Comparison of ENCODE assay signal across 30 mouse cellular contexts in genomic region chr13:115376180-115376880, GRCm38 (mm10).
DNase-seq lines count a peak whose midpoint lies in the region; ATAC-seq and TF ChIP-seq lines count a peak whose summit lies in the region.
"Had no signal": no experiment of that assay in that cellular context is flagged by ENCODE, and none has a peak within 500 bp of the region (broad histone marks: within the 10 kb centered on the region; RNA-seq: fewer than 3 reads in every experiment).

No protein-coding gene starts in this region.

- WGBS in limb, embryonic 11.5 days = 66% methylated on average over 16 of the region's 16 CpGs
- WGBS in limb, embryonic 10.5 days = 80% methylated on average over 16 of the region's 16 CpGs
- 57% methylated on average over 16 of the region's 16 CpGs for WGBS in limb, embryonic 14.5 days

- H3K27me3 ChIP-seq in limb, embryonic 11.5 days (ENCODE audit: control insufficient read depth, insufficient read depth, low read length) = no peaks in the 10 kb centered on the region
- H3K27me3 ChIP-seq in limb, embryonic 10.5 days (ENCODE audit: low read depth, poor library complexity, severe bottlenecking) = no peaks in the 10 kb centered on the region
- H3K27me3 ChIP-seq in limb, embryonic 14.5 days (ENCODE audit: control insufficient read depth, insufficient read depth, low read length) = no peaks in the 10 kb centered on the region
- H3K27me3 ChIP-seq: forebrain, embryonic 15.5 days; heart, embryonic 15.5 days; hindbrain, embryonic 12.5 days; liver, embryonic 15.5 days; lung, embryonic 15.5 days; midbrain, embryonic 13.5 days; neural tube, embryonic 12.5 days had no signal

- TF ChIP-seq POLR2A in brain, embryonic 14.5 days (IDR thresholded peaks at IDR 0.05; ENCODE audit: borderline replicate concordance, extremely low read depth, insufficient read depth, insufficient read length, poor library complexity, severe bottlenecking) = no peak
- TF ChIP-seq POLR2A in limb, embryonic 14.5 days (IDR thresholded peaks at IDR 0.05; ENCODE audit: borderline replicate concordance, extremely low read depth, insufficient read depth, insufficient read length) = no peak

- H3K27ac ChIP-seq in limb, embryonic 11.5 days (replicated peaks; ENCODE audit: low read depth, low read length) = no peak overlapping the region
- no peak overlapping the region for H3K27ac ChIP-seq in limb, embryonic 10.5 days
- no peak overlapping the region for H3K27ac ChIP-seq in limb, embryonic 14.5 days (replicated peaks; ENCODE audit: low read depth, low read length)
- H3K27ac ChIP-seq: forebrain, embryonic 10.5 days; forebrain, embryonic 15.5 days; heart, embryonic 10.5 days; heart, embryonic 15.5 days; hindbrain, embryonic 12.5 days; liver, embryonic 15.5 days; lung, embryonic 15.5 days; midbrain, embryonic 13.5 days; neural tube, embryonic 12.5 days had no signal

- no peak overlapping the region for H3K4me3 ChIP-seq in limb, embryonic 11.5 days (ENCODE audit: low read depth, low read length)
- H3K4me3 ChIP-seq in limb, embryonic 10.5 days = no peak overlapping the region
- H3K4me3 ChIP-seq in limb, embryonic 14.5 days (replicated peaks; ENCODE audit: low read length) = no peak overlapping the region
- H3K4me3 ChIP-seq: forebrain, embryonic 10.5 days; forebrain, embryonic 15.5 days; heart, embryonic 10.5 days; heart, embryonic 15.5 days; hindbrain, embryonic 12.5 days; liver, embryonic 15.5 days; lung, embryonic 15.5 days; midbrain, embryonic 13.5 days; neural tube, embryonic 12.5 days had no signal

- no peak overlapping the region for H3K9ac ChIP-seq in limb, embryonic 11.5 days (ENCODE audit: low read length)
- H3K9ac ChIP-seq in limb, embryonic 14.5 days (ENCODE audit: low read depth, low read length, severe bottlenecking) = no peak overlapping the region
- H3K9ac ChIP-seq: forebrain, embryonic 15.5 days; heart, embryonic 15.5 days; hindbrain, embryonic 12.5 days; liver, embryonic 15.5 days; lung, embryonic 15.5 days; midbrain, embryonic 13.5 days; neural tube, embryonic 12.5 days had no signal

- H3K36me3 ChIP-seq in limb, embryonic 11.5 days (ENCODE audit: control insufficient read depth, insufficient read depth, low read length) = no peaks in the 10 kb centered on the region
- H3K36me3 ChIP-seq in limb, embryonic 10.5 days = no peaks in the 10 kb centered on the region
- no peaks in the 10 kb centered on the region for H3K36me3 ChIP-seq in limb, embryonic 14.5 days (ENCODE audit: control insufficient read depth, insufficient read depth, low read length)
- H3K36me3 ChIP-seq: forebrain, embryonic 10.5 days; forebrain, embryonic 15.5 days; G1E; heart, embryonic 10.5 days; heart, embryonic 15.5 days; hindbrain, embryonic 12.5 days; liver, embryonic 15.5 days; lung, embryonic 15.5 days; midbrain, embryonic 13.5 days; neural tube, embryonic 12.5 days had no signal

- H3K4me1 ChIP-seq in limb, embryonic 11.5 days (ENCODE audit: control insufficient read depth, insufficient read depth, low read length) = no peaks in the 10 kb centered on the region
- H3K4me1 ChIP-seq in limb, embryonic 10.5 days = 0 out of 2 replicates have a peak, but pooled peaks cover 4% of the 10 kb centered on the region
- no peaks in the 10 kb centered on the region for H3K4me1 ChIP-seq in limb, embryonic 14.5 days (ENCODE audit: control insufficient read depth, insufficient read depth, low read length)
- H3K4me1 ChIP-seq: forebrain, embryonic 15.5 days; heart, embryonic 10.5 days; heart, embryonic 15.5 days; hindbrain, embryonic 12.5 days; liver, embryonic 15.5 days; lung, embryonic 15.5 days; midbrain, embryonic 13.5 days; neural tube, embryonic 12.5 days had no signal

- no peak overlapping the region for H3K4me2 ChIP-seq in limb, embryonic 11.5 days (ENCODE audit: low read depth, severe bottlenecking)
- H3K4me2 ChIP-seq in limb, embryonic 14.5 days (replicated peaks; ENCODE audit: low read depth, low read length, severe bottlenecking) = no peak overlapping the region
- H3K4me2 ChIP-seq: forebrain, embryonic 15.5 days; heart, embryonic 15.5 days; hindbrain, embryonic 12.5 days; liver, embryonic 15.5 days; lung, embryonic 15.5 days; midbrain, embryonic 13.5 days; neural tube, embryonic 12.5 days had no signal

- TF ChIP-seq CTCF in brain, embryonic 14.5 days (IDR thresholded peaks at IDR 0.05; ENCODE audit: borderline replicate concordance, extremely low read depth, insufficient read depth, insufficient read length) = no peak

- H3K9me3 ChIP-seq in limb, embryonic 11.5 days (ENCODE audit: control insufficient read depth, low read length) = no peaks in the 10 kb centered on the region
- H3K9me3 ChIP-seq in limb, embryonic 10.5 days (replicated peaks) = no peaks in the 10 kb centered on the region
- H3K9me3 ChIP-seq in limb, embryonic 14.5 days (ENCODE audit: control insufficient read depth, low read length) = no peaks in the 10 kb centered on the region
- H3K9me3 ChIP-seq: forebrain, embryonic 10.5 days; forebrain, embryonic 15.5 days; G1E; heart, embryonic 10.5 days; heart, embryonic 15.5 days; hindbrain, embryonic 12.5 days; liver, embryonic 15.5 days; lung, embryonic 15.5 days; midbrain, embryonic 13.5 days; neural tube, embryonic 12.5 days had no signal

- peak; percentile 18 for DNase-seq in embryo, embryonic 11 days
- DNase-seq in embryo, embryonic 9.5 days (ENCODE audit: extremely low spot score) = no peak
- DNase-seq in limb, embryonic 11.5 days (ENCODE audit: low spot score) = peak; percentile 23
- DNase-seq in limb, embryonic 10.5 days (ENCODE audit: low spot score) = no peak
- peak; percentile 5 for DNase-seq in brain, embryonic 14.5 days (ENCODE audit: low read depth)
- DNase-seq in limb, embryonic 14.5 days (ENCODE audit: low spot score) = no peak
- no peak for DNase-seq in cerebellum, adult 9-10 months
- DNase-seq in adrenal gland, postnatal 10 days = no peak
- DNase-seq: adrenal gland, postnatal 14 days; cerebellum, adult 18-20 months; cerebellum, postnatal 14 days; gastrocnemius, postnatal 10 days; kidney, adult 9 months; kidney, postnatal 14 days; layer of hippocampus, adult 9-11 months; lung, postnatal 36 days; right cerebral cortex, adult 18-20 months; spleen, adult 18-20 months; thymus, postnatal 14 days had no signal

- peak; percentile 79 for ATAC-seq in limb, embryonic 11.5 days (ENCODE audit: insufficient number of reproducible peaks, low FRiP score, low TSS enrichment, low read depth)
- ATAC-seq in limb, embryonic 14.5 days (ENCODE audit: low FRiP score, low read depth) = peak; percentile 58; the same call in 1 of the 2 replicates
- ATAC-seq: forebrain, embryonic 15.5 days; intestine, postnatal 0 days; midbrain, embryonic 13.5 days had no signal

Comparison
In these comparisons a context has a peak if more than half of its experiments do, and no peak if none do; other contexts are left out.
1. DNase-seq: peak in embryo, embryonic 11 days (single experiment), limb, embryonic 11.5 days (single experiment) and brain, embryonic 14.5 days (single experiment); none in embryo, embryonic 9.5 days (single experiment), limb, embryonic 10.5 days (single experiment), limb, embryonic 14.5 days (single experiment), cerebellum, adult 9-10 months (single experiment) and adrenal gland, postnatal 10 days (single experiment).